Mouse (Mus musculus) CH12.LX (cell line): ENCODE measurements at regions not wholly inside any gene's neighbourhood (a gene's known extent, or its start where the extent isn't known, plus 50 kb on each side); places are given as distances from the start of the nearest gene placed in this dataset.

Experiments
- CTCF ChIP-seq, 2 experiments: IDR thresholded peaks in 1 of 2; conservative IDR thresholded peaks in 1 of 2; 2 replicates each; pipeline ENCODE4 v1.5.1; 2011 to 2012; ENCODE audit warnings: low read depth in 2 of 2, low read length in 2 of 2, improper control_type of control experiment in 1 of 2, inconsistent platforms in 1 of 2, mild to moderate bottlenecking in 1 of 2, moderate library complexity in 1 of 2
- ELF1 ChIP-seq: IDR thresholded peaks from 2 replicates; pipeline ENCODE4 v1.6.1; 2014; ENCODE audit warnings: low read depth, mild to moderate bottlenecking, inconsistent platforms, low read length, improper control_type of control experiment
- ETS1 ChIP-seq: conservative IDR thresholded peaks from 2 replicates; pipeline ENCODE4 v1.6.1; 2012; ENCODE audit warnings: low read depth, mild to moderate bottlenecking, inconsistent platforms, low read length, improper control_type of control experiment, moderate library complexity
- POLR2A ChIP-seq: IDR thresholded peaks from 2 replicates; pipeline ENCODE4 v1.6.1; 2011; ENCODE audit warnings: low read depth, mild to moderate bottlenecking, improper control_type of control experiment, low read length
- SMC3 ChIP-seq: IDR thresholded peaks from 2 replicates; pipeline ENCODE4 v1.6.1; 2011; ENCODE audit warnings: low read depth, low read length, improper control_type of control experiment
- ZKSCAN1 ChIP-seq: IDR thresholded peaks from 2 replicates; pipeline ENCODE4 v1.6.1; 2012; ENCODE audit warnings: low read depth, inconsistent platforms, low read length, improper control_type of control experiment, borderline replicate concordance
- ZNF384 ChIP-seq: IDR thresholded peaks from 2 replicates; pipeline ENCODE4 v1.6.1; 2012; ENCODE audit warnings: low read depth, low read length, improper control_type of control experiment, inconsistent platforms

GRCm38 (mm10) chr6:140962563-140962962 lies 233.5 kb downstream of the Gm11077 start:
- TF ChIP-seq ETS1 (no peak), ZNF384 (no peak), CTCF (conservative IDR thresholded peaks at IDR 0.05 in 1 of 2, IDR thresholded peaks at IDR 0.05 in 1 of 2; ENCODE audit: low read depth in 2 of 2, low read length in 2 of 2) (no peak), ELF1 (no peak), SMC3 (no peak), ZKSCAN1 (no peak), POLR2A (no peak)
